ENCODE assay signal across 8 mouse cellular contexts in genomic region chr3:127694802-127695771, GRCm38 (mm10).
DNase-seq lines count a peak whose midpoint lies in the region; ATAC-seq and TF ChIP-seq lines count a peak whose summit lies in the region.

No protein-coding gene starts in this region.

- H3K27me3 ChIP-seq in heart, embryonic 10.5 days (ENCODE audit: insufficient read depth, poor library complexity, severe bottlenecking), result peaks cover 55% of the 10 kb centered on the region
- H3K27me3 ChIP-seq in stomach, embryonic 14.5 days (ENCODE audit: control insufficient read depth, insufficient read depth, low read length), result 0 out of 2 replicates have a peak, but pooled peaks cover 4% of the 10 kb centered on the region
- peaks cover 4% of the 10 kb centered on the region; the same call in 1 of the 2 replicates for H3K27me3 ChIP-seq in stomach, postnatal 0 days (ENCODE audit: control insufficient read depth, insufficient read depth, low read length)
- H3K27me3 ChIP-seq in limb, embryonic 11.5 days (ENCODE audit: control insufficient read depth, insufficient read depth, low read length), result peaks cover 22% of the 10 kb centered on the region

- no peak for TF ChIP-seq EP300 in stomach, postnatal 0 days (optimal IDR thresholded peaks at IDR 0.05)

- DNase-seq in heart, embryonic 10.5 days (ENCODE audit: low spot score), result no peak
- DNase-seq in heart, postnatal 10 days, result no peak
- no peak for DNase-seq in stomach, postnatal 0 days (ENCODE audit: low spot score)
- DNase-seq in limb, embryonic 11.5 days (ENCODE audit: low spot score), result peak; percentile 62
- no peak for DNase-seq in adrenal gland, adult 18-20 months (ENCODE audit: low spot score in 2 of 2)
- no peak for DNase-seq in layer of hippocampus, adult 11-12 months (ENCODE audit: low spot score)
- no peak for DNase-seq in left cerebral cortex, adult 2 months (ENCODE audit: extremely low spot score in 1 of 2, low spot score in 2 of 2)

- H3K4me2 ChIP-seq in stomach, embryonic 14.5 days (replicated peaks; ENCODE audit: low read depth, low read length), result peak overlapping the region; percentile 35
- H3K4me2 ChIP-seq in stomach, postnatal 0 days (replicated peaks; ENCODE audit: low read depth), result no peak overlapping the region
- H3K4me2 ChIP-seq in limb, embryonic 11.5 days (ENCODE audit: low read depth, severe bottlenecking), result peak overlapping the region; percentile 59

- H3K9me3 ChIP-seq in heart, embryonic 10.5 days, result no peaks in the 10 kb centered on the region
- no peaks in the 10 kb centered on the region for H3K9me3 ChIP-seq in stomach, embryonic 14.5 days (ENCODE audit: control insufficient read depth, low read depth, low read length)
- H3K9me3 ChIP-seq in stomach, postnatal 0 days (ENCODE audit: control insufficient read depth, low read length), result no peaks in the 10 kb centered on the region
- no peaks in the 10 kb centered on the region for H3K9me3 ChIP-seq in limb, embryonic 11.5 days (ENCODE audit: control insufficient read depth, low read length)

- H3K4me3 ChIP-seq in heart, embryonic 10.5 days, result peak overlapping the region; percentile 51
- no peak overlapping the region for H3K4me3 ChIP-seq in stomach, embryonic 14.5 days (ENCODE audit: low read depth, low read length)
- H3K4me3 ChIP-seq in stomach, postnatal 0 days (ENCODE audit: low read depth, low read length), result no peak overlapping the region
- peak overlapping the region; percentile 28 for H3K4me3 ChIP-seq in limb, embryonic 11.5 days (ENCODE audit: low read depth, low read length)
- H3K4me3 ChIP-seq in left cerebral cortex, adult 2 months, result no peak overlapping the region

- WGBS in heart, embryonic 10.5 days, result 11% methylated on average over 43 of the region's 43 CpGs
- 17% methylated on average over 43 of the region's 43 CpGs for WGBS in stomach, embryonic 14.5 days
- 35% methylated on average over 42 of the region's 43 CpGs for whole genome bisulfite sequencing in stomach, postnatal 0 days
- 11% methylated on average over 43 of the region's 43 CpGs for WGBS in limb, embryonic 11.5 days

- peaks cover 6% of the 10 kb centered on the region for H3K4me1 ChIP-seq in heart, embryonic 10.5 days
- no peaks in the 10 kb centered on the region for H3K4me1 ChIP-seq in stomach, embryonic 14.5 days (ENCODE audit: control insufficient read depth, insufficient read depth, low read length)
- H3K4me1 ChIP-seq in stomach, postnatal 0 days (replicated peaks; ENCODE audit: control insufficient read depth, insufficient read depth), result no peaks in the 10 kb centered on the region
- H3K4me1 ChIP-seq in limb, embryonic 11.5 days (ENCODE audit: control insufficient read depth, insufficient read depth, low read length), result peaks cover 3% of the 10 kb centered on the region; the same call in 1 of the 2 replicates

- no peaks in the 10 kb centered on the region for H3K36me3 ChIP-seq in heart, embryonic 10.5 days
- no peaks in the 10 kb centered on the region for H3K36me3 ChIP-seq in stomach, embryonic 14.5 days (ENCODE audit: control insufficient read depth, insufficient read depth, low read length)
- no peaks in the 10 kb centered on the region for H3K36me3 ChIP-seq in stomach, postnatal 0 days (ENCODE audit: control insufficient read depth, insufficient read depth, low read length)
- no peaks in the 10 kb centered on the region for H3K36me3 ChIP-seq in limb, embryonic 11.5 days (ENCODE audit: control insufficient read depth, insufficient read depth, low read length)

- no peak overlapping the region for H3K9ac ChIP-seq in stomach, embryonic 14.5 days (replicated peaks; ENCODE audit: low read depth, low read length)
- H3K9ac ChIP-seq in stomach, postnatal 0 days (ENCODE audit: low read length), result no peak overlapping the region
- H3K9ac ChIP-seq in limb, embryonic 11.5 days (ENCODE audit: low read length), result peak overlapping the region; percentile 59

- intact Hi-C loops in heart, postnatal 10 days (cut with DNase I), result no loop called here
- intact Hi-C loops in left cerebral cortex, adult 2 months (cut with DNase I), result no loop called here

- H3K27ac ChIP-seq in heart, embryonic 10.5 days, result peak overlapping the region; percentile 17
- no peak overlapping the region for H3K27ac ChIP-seq in stomach, embryonic 14.5 days (ENCODE audit: low read length)
- H3K27ac ChIP-seq in stomach, postnatal 0 days (replicated peaks), result no peak overlapping the region
- no peak overlapping the region for H3K27ac ChIP-seq in limb, embryonic 11.5 days (replicated peaks; ENCODE audit: low read depth, low read length)
- no peak overlapping the region for H3K27ac ChIP-seq in left cerebral cortex, adult 2 months

- no peak for TF ChIP-seq CTCF in stomach, postnatal 0 days (IDR thresholded peaks at IDR 0.05; ENCODE audit: low read depth)
- no peak for TF ChIP-seq CTCF in left cerebral cortex, adult 2 months (IDR thresholded peaks at IDR 0.05)

- no peak for ATAC-seq in stomach, embryonic 14.5 days (ENCODE audit: insufficient number of reproducible peaks, insufficient read depth, low FRiP score, low read depth)
- ATAC-seq in stomach, postnatal 0 days (ENCODE audit: low FRiP score, low TSS enrichment), result no peak
- ATAC-seq in limb, embryonic 11.5 days (ENCODE audit: insufficient number of reproducible peaks, low FRiP score, low TSS enrichment, low read depth), result no peak

Comparison
In these comparisons a context has a peak if more than half of its experiments do, and no peak if none do; other contexts are left out.
1. H3K4me3 ChIP-seq: peak in heart, embryonic 10.5 days (single experiment) and limb, embryonic 11.5 days (single experiment); none in stomach, embryonic 14.5 days (single experiment), stomach, postnatal 0 days (single experiment) and left cerebral cortex, adult 2 months (single experiment).